Comparison of ENCODE assay signal across 21 mouse cellular contexts in the genomic region with DNA sequence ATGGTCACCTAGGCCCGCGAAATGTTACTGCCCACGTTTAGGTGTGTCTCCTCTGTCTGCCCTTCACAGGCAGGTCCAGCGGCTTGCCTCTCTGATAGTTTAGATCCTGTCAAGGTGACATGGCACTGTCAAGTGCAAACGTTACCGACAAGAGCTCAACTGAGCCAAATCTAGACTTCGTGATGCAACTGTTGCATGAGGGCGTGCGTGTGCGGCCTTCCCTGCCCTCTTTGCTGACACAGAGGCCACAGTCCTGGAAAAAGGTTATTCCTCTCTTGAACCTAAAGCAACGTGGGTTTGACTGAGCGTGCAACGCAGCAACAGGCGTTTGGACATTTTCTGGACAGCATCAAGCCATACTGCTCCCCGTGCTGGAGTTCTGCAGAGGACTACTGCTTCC.
"Had no signal": no experiment of that assay in that cellular context is flagged by ENCODE, and none has a peak within 500 bp of the region (broad histone marks: within the 10 kb centered on the region; RNA-seq: fewer than 3 reads in every experiment).

No protein-coding gene starts in this region.

- H3K36me3 ChIP-seq: intestine, embryonic 15.5 days; limb, embryonic 13.5 days; midbrain, embryonic 10.5 days; midbrain, embryonic 13.5 days; neural tube, embryonic 13.5 days had no signal

- H3K9ac ChIP-seq: intestine, embryonic 15.5 days; limb, embryonic 13.5 days; liver, embryonic 14.5 days; lung, embryonic 14.5 days; midbrain, embryonic 13.5 days; neural tube, embryonic 13.5 days had no signal

- H3K4me3 ChIP-seq: intestine, embryonic 15.5 days; limb, embryonic 13.5 days; megakaryocyte, embryonic 14.5 days; midbrain, embryonic 10.5 days; midbrain, embryonic 13.5 days; myocyte; neural tube, embryonic 13.5 days had no signal

- DNase-seq: kidney, adult 11 months; kidney, adult 9 months; kidney, postnatal 14 days; kidney, postnatal 4 days; left cerebral cortex, postnatal 4 days; lung, embryonic 14.5 days; lung, postnatal 36 days; retina, postnatal 1 day; right cerebral cortex, postnatal 25 days; thymus, adult 18-20 months; thymus, postnatal 36 days had no signal

- H3K27ac ChIP-seq: intestine, embryonic 15.5 days; limb, embryonic 13.5 days; liver, embryonic 14.5 days; midbrain, embryonic 10.5 days; midbrain, embryonic 13.5 days; neural tube, embryonic 13.5 days had no signal

- H3K4me1 ChIP-seq: intestine, embryonic 15.5 days had no signal

- H3K27me3 ChIP-seq: intestine, embryonic 15.5 days; limb, embryonic 13.5 days; midbrain, embryonic 13.5 days; neural tube, embryonic 13.5 days had no signal

- H3K9me3 ChIP-seq: intestine, embryonic 15.5 days; limb, embryonic 13.5 days; megakaryocyte, embryonic 14.5 days; midbrain, embryonic 10.5 days; midbrain, embryonic 13.5 days; neural tube, embryonic 13.5 days had no signal

- ATAC-seq: intestine, embryonic 15.5 days; lung, postnatal 0 days; midbrain, embryonic 13.5 days; midbrain, embryonic 16.5 days had no signal

- H3K4me2 ChIP-seq: intestine, embryonic 15.5 days; limb, embryonic 13.5 days; lung, embryonic 14.5 days; midbrain, embryonic 13.5 days; neural tube, embryonic 13.5 days had no signal
